Mouse (Mus musculus) liver, postnatal 0 days (tissue): ENCODE results near the gene A630001G21Rik. TPM values are rescaled to one million over a fixed set of nuclear protein-coding genes. Genes with fewer than 3 reads are reported as not detected.
A peak's percentile ranks its signal among the peaks of the same experiment; 100 is the strongest.

ENCODE experiments used
- ATAC-seq: fragments of 200-750 bp; cut with Nextera tagmentation; 2 replicates; pipeline ENCODE4 v1.8.0; 2017; ENCODE audit warnings: mild to moderate bottlenecking, moderate library complexity
- DNase-seq: peaks from one replicate; pipeline ENCODE4 v3.0.0-alpha.2; 2016
- H3K27ac ChIP-seq: fragments of 300-500 bp; sonication (generic); 2 replicates; pipeline ENCODE4 v1.5.1; 2014; ENCODE audit warnings: antibody characterized with exemption, moderate library complexity, mild to moderate bottlenecking, low read depth
- H3K27me3 ChIP-seq: fragments of 300-500 bp; sonication (generic); 2 replicates; pipeline ENCODE4 v1.6.1; 2014; ENCODE audit warnings: low read length, control low read depth, mixed read lengths; ENCODE audit not compliant: insufficient read depth
- H3K36me3 ChIP-seq: fragments of 300-500 bp; sonication (generic); replicated peaks from 2 replicates; pipeline ENCODE4 v1.6.1; 2014; ENCODE audit warnings: mild to moderate bottlenecking, control low read depth, low read length, moderate library complexity, mixed read lengths; ENCODE audit not compliant: insufficient read depth
- H3K4me1 ChIP-seq: fragments of 300-500 bp; sonication (generic); 2 replicates; pipeline ENCODE4 v1.6.1; 2014; ENCODE audit warnings: antibody characterized with exemption, mild to moderate bottlenecking, control low read depth; ENCODE audit not compliant: insufficient read depth
- H3K4me2 ChIP-seq: fragments of 300-500 bp; sonication (generic); 2 replicates; pipeline ENCODE4 v1.6.1; 2014; ENCODE audit warnings: low read depth, mild to moderate bottlenecking, low read length, moderate library complexity, mixed read lengths
- H3K4me3 ChIP-seq: fragments of 300-500 bp; sonication (generic); 2 replicates; pipeline ENCODE4 v1.5.1; 2014; ENCODE audit warnings: low read depth, low read length
- H3K9ac ChIP-seq: fragments of 300-500 bp; sonication (generic); replicated peaks from 2 replicates; pipeline ENCODE4 v1.6.1; 2014; ENCODE audit warnings: mild to moderate bottlenecking, moderate library complexity
- H3K9me3 ChIP-seq: fragments of 300-500 bp; sonication (generic); 2 replicates; pipeline ENCODE4 v1.6.1; 2016; ENCODE audit warnings: mild to moderate bottlenecking, control low read depth, low read length, mixed read lengths
- CTCF ChIP-seq: sonication (generic); IDR thresholded peaks from 2 replicates; pipeline ENCODE4 v1.5.1; 2016; ENCODE audit warnings: antibody characterized with exemption, low read depth
- EP300 ChIP-seq: IDR thresholded peaks from 2 replicates; pipeline ENCODE4 v1.6.1; 2016; ENCODE audit warnings: antibody characterized with exemption, low read depth, mild to moderate bottlenecking
- WGBS: fragments of 180-500 bp; shearing (Covaris S2); extraction: QIAGEN DNeasy Blood & Tissue Kit; methylation state at CpG from one replicate; pipeline ENCODE4 v1.1.7; 2014; ENCODE audit not compliant: insufficient replicate concordance; 5-methylcytosine and 5-hydroxymethylcytosine counted together
- polyA plus RNA-seq: library from polyadenylated mRNA; unstranded; fragments of >200 nt; fragmentation: Nextera tagmentation; extraction: Ambion mirVana; gene quantifications from 2 replicates; pipeline ENCODE4 v1.2.1, GENCODE M21; 2015

A630001G21Rik gene
- polyA plus RNA-seq, 1 experiment from 2014 or later: 3.8 TPM

GRCm38 (mm10) chr1:85719049-85719448 is 59.4 kb downstream of the A630001G21Rik start:
- Histone ChIP-seq H3K27ac (no peak overlapping the region), H3K4me2 (no peak overlapping the region), H3K9me3 (no peaks in the 10 kb centered on the region), H3K36me3 (peaks cover 4% of the 10 kb centered on the region; the same call in 1 of the 2 replicates), H3K9ac (no peak overlapping the region), H3K27me3 (no peaks in the 10 kb centered on the region), H3K4me1 (no peaks in the 10 kb centered on the region), H3K4me3 (no peak overlapping the region)
- TF ChIP-seq EP300 (no peak), CTCF (no peak)
- DNase-seq (no peak), ATAC-seq (no peak)
- WGBS: 66% methylated on average over 4 of the region's 4 CpGs

GRCm38 (mm10) chr1:85716447-85717027 is 61.9 kb downstream of the A630001G21Rik start:
- no peaks in the 10 kb centered on the region for H3K9me3 ChIP-seq
- H3K4me2 ChIP-seq: no peak overlapping the region
- no peaks in the 10 kb centered on the region for H3K27me3 ChIP-seq
- 75% methylated on average over 7 of the region's 7 CpGs for WGBS
- peaks cover 4% of the 10 kb centered on the region; the same call in 1 of the 2 replicates for H3K36me3 ChIP-seq
- no peak for TF ChIP-seq CTCF
- no peak for TF ChIP-seq EP300
- H3K9ac ChIP-seq: no peak overlapping the region
- no peak for ATAC-seq
- DNase-seq: no peak
- no peaks in the 10 kb centered on the region for H3K4me1 ChIP-seq
- H3K27ac ChIP-seq: no peak overlapping the region
- no peak overlapping the region for H3K4me3 ChIP-seq

GRCm38 (mm10) chr1:85714501-85714900 is 63.9 kb downstream of the A630001G21Rik start:
- Histone ChIP-seq H3K9ac (no peak overlapping the region), H3K4me3 (no peak overlapping the region), H3K27me3 (no peaks in the 10 kb centered on the region), H3K4me1 (no peaks in the 10 kb centered on the region), H3K9me3 (no peaks in the 10 kb centered on the region), H3K27ac (no peak overlapping the region), H3K4me2 (no peak overlapping the region), H3K36me3 (0 out of 2 replicates have a peak, but pooled peaks cover 2% of the 10 kb centered on the region)
- ATAC-seq (no peak), DNase-seq (no peak)
- TF ChIP-seq EP300 (no peak), CTCF (no peak)

GRCm38 (mm10) chr1:85706754-85707153 is 71.7 kb downstream of the A630001G21Rik start:
- ATAC-seq: no peak
- no peak overlapping the region for H3K27ac ChIP-seq
- 55% methylated on average over 2 of the region's 2 CpGs for WGBS

GRCm38 (mm10) chr1:85705552-85705951 is 72.9 kb downstream of the A630001G21Rik start:
- no peak overlapping the region for H3K4me2 ChIP-seq
- no peak for DNase-seq
- H3K9me3 ChIP-seq: no peaks in the 10 kb centered on the region
- 95% methylated on average over 1 of the region's 1 CpGs for WGBS
- H3K4me1 ChIP-seq: peaks cover 7% of the 10 kb centered on the region
- H3K27me3 ChIP-seq: no peaks in the 10 kb centered on the region
- peaks cover 9% of the 10 kb centered on the region; the same call in 1 of the 2 replicates for H3K36me3 ChIP-seq
- H3K4me3 ChIP-seq: no peak overlapping the region
- no peak for TF ChIP-seq CTCF
- no peak for TF ChIP-seq EP300
- H3K27ac ChIP-seq: no peak overlapping the region
- no peak for ATAC-seq
- no peak overlapping the region for H3K9ac ChIP-seq

More at GRCm38 (mm10) chr1:85706754-85707153, 71.7 kb downstream of the A630001G21Rik start:
- Histone ChIP-seq H3K27me3 (no peaks in the 10 kb centered on the region), H3K4me1 (peaks cover 7% of the 10 kb centered on the region), H3K4me3 (no peak overlapping the region), H3K36me3 (peaks cover 9% of the 10 kb centered on the region; the same call in 1 of the 2 replicates), H3K9ac (no peak overlapping the region), H3K9me3 (no peaks in the 10 kb centered on the region), H3K4me2 (no peak overlapping the region)
- no peak for DNase-seq
- TF ChIP-seq CTCF (no peak), EP300 (no peak)

GRCm38 (mm10) chr1:85703245-85704186 is 74.9 kb downstream of the A630001G21Rik start:
- Histone ChIP-seq H3K27ac (peak overlapping the region; percentile 73), H3K9ac (no peak overlapping the region), H3K4me1 (peaks cover 7% of the 10 kb centered on the region), H3K4me3 (peak overlapping the region; percentile 21; the same call in 1 of the 2 replicates), H3K36me3 (peaks cover 9% of the 10 kb centered on the region), H3K9me3 (no peaks in the 10 kb centered on the region), H3K4me2 (peak overlapping the region; percentile 60), H3K27me3 (no peaks in the 10 kb centered on the region)
- WGBS: 13% methylated on average over 22 of the region's 22 CpGs
- peak; percentile 92 for DNase-seq
- peak; percentile 94 for ATAC-seq
- TF ChIP-seq CTCF (no peak), EP300 (no peak)
